In the genomic region with DNA sequence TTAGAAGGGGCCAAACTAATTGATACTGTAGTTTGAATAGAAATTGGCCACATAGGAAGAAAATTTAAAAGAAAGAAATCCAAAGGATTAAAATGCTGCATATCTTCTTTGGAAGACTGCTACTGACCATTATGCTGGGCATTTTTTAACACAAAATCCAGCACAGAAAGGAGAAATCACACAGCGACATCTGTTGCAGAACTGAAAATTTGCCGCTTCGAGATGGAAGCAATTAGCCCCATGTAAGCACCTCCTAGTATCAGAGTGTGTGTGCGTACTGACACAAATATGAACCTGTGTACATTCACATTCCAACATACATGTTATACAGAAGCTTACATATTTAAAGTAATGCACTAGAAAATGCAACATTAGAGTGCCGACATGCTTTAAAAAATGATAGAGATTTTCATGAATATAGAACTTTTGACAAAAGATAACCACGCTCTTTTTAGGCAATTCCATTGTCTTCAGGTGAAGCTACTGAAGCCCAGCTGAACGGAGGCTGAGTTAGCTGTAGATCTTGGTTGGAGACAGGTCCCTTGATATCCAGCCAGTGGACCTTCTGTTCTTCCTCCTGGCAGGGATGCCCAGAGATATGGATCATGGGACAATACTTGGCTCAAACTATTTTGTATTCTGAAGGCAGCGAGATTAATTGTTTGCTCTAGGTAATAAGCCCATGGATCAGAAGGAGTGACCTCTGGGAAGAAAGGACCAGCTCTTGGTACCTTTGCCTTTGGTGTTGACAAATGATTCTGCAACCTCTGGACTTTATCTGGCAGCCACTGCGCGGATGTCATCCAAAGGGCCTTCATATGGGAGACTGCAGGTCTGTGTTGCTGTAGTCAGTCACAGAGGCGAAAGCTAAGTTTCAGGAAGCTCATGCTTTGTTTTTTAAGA, we compare ENCODE assay signal across 18 mouse cellular contexts. TPM values are rescaled to one million over a fixed set of nuclear protein-coding genes. Genes with fewer than 3 reads are reported as not detected.
A peak's percentile ranks its signal among the peaks of the same experiment; 100 is the strongest.
DNase-seq lines count a peak whose midpoint lies in the region; ATAC-seq and TF ChIP-seq lines count a peak whose summit lies in the region.
"Had no signal": no experiment of that assay in that cellular context is flagged by ENCODE, and none has a peak within 500 bp of the region (broad histone marks: within the 10 kb centered on the region; RNA-seq: fewer than 3 reads in every experiment).

No protein-coding gene starts in this region.

- H3K4me3 ChIP-seq in liver, adult 2 months (ENCODE audit: insufficient read depth, low read depth, low read length), result no peak overlapping the region
- no peak overlapping the region for H3K4me3 ChIP-seq in liver, embryonic 12.5 days
- no peak overlapping the region for H3K4me3 ChIP-seq in hindbrain, embryonic 16.5 days (ENCODE audit: low read length)
- H3K4me3 ChIP-seq: heart, embryonic 15.5 days; limb, embryonic 12.5 days had no signal

- H3K36me3 ChIP-seq in liver, adult 2 months (ENCODE audit: control insufficient read depth, insufficient read depth, low read length), result no peaks in the 10 kb centered on the region
- no peaks in the 10 kb centered on the region for H3K36me3 ChIP-seq in liver, embryonic 12.5 days
- 0 out of 2 replicates have a peak, but pooled peaks cover 2% of the 10 kb centered on the region for H3K36me3 ChIP-seq in hindbrain, embryonic 16.5 days (ENCODE audit: control insufficient read depth, insufficient read depth, low read length)
- H3K36me3 ChIP-seq: heart, embryonic 15.5 days; limb, embryonic 12.5 days had no signal

- 66% methylated on average over 11 of the region's 11 CpGs for WGBS in liver, adult 2 months
- WGBS in liver, embryonic 12.5 days (ENCODE audit: insufficient replicate concordance), result 73% methylated on average over 11 of the region's 11 CpGs
- WGBS in hindbrain, embryonic 16.5 days, result 78% methylated on average over 11 of the region's 11 CpGs

- no peak for TF ChIP-seq CTCF in liver, adult 2 months (IDR thresholded peaks at IDR 0.05; ENCODE audit: low read depth, low read length)

- no peak for TF ChIP-seq POLR2A in liver, adult 2 months (IDR thresholded peaks at IDR 0.05; ENCODE audit: extremely low read depth, insufficient read depth, low read length)

- no peak overlapping the region for H3K27ac ChIP-seq in liver, adult 2 months (replicated peaks; ENCODE audit: insufficient read depth, low read depth, low read length)
- H3K27ac ChIP-seq in liver, embryonic 12.5 days, result no peak overlapping the region
- H3K27ac ChIP-seq in hindbrain, embryonic 16.5 days (ENCODE audit: low read depth, low read length), result no peak overlapping the region
- H3K27ac ChIP-seq: heart, embryonic 15.5 days; limb, embryonic 12.5 days; macrophage had no signal

- H3K79me2 ChIP-seq in liver, adult 2 months (ENCODE audit: control insufficient read depth, insufficient read depth, low read length), result peaks cover 3% of the 10 kb centered on the region; the same call in 1 of the 2 replicates

- DNase-seq in cerebellum, adult 11-12 months, result peak; percentile 40
- peak; percentile 87 for DNase-seq in liver, adult 2 months (ENCODE audit: extremely low read depth, low read depth, low spot score)
- DNase-seq in cerebellum, adult 8-10 months, result peak; percentile 27
- DNase-seq in layer of hippocampus, adult 11-12 months (ENCODE audit: low spot score), result no peak
- DNase-seq in heart, adult 9 months (ENCODE audit: low spot score in 2 of 2), result no peak
- DNase-seq: adrenal gland, postnatal 25 days; heart, adult 11 months; kidney, adult 8-10 months; kidney, postnatal 4 days; lung, adult 18-20 months; thymus, postnatal 14 days had no signal

- no peak for ATAC-seq in cerebellum, adult (ENCODE audit: insufficient number of reproducible peaks, low FRiP score, low TSS enrichment)
- no peak for ATAC-seq in liver, embryonic 12.5 days
- ATAC-seq in hindbrain, embryonic 16.5 days, result no peak

- no peak overlapping the region for H3K9ac ChIP-seq in liver, adult 2 months (ENCODE audit: low read depth, low read length)
- H3K9ac ChIP-seq in liver, embryonic 12.5 days, result no peak overlapping the region
- no peak overlapping the region for H3K9ac ChIP-seq in hindbrain, embryonic 16.5 days (ENCODE audit: low read depth, low read length)
- H3K9ac ChIP-seq: heart, embryonic 15.5 days; limb, embryonic 12.5 days had no signal

- no peak overlapping the region for H3K4me2 ChIP-seq in liver, embryonic 12.5 days
- H3K4me2 ChIP-seq in hindbrain, embryonic 16.5 days (ENCODE audit: low read length), result peak overlapping the region; percentile 6; the same call in 1 of the 2 replicates
- H3K4me2 ChIP-seq: heart, embryonic 15.5 days had no signal

- peaks cover 5% of the 10 kb centered on the region for H3K4me1 ChIP-seq in liver, adult 2 months (ENCODE audit: control insufficient read depth, insufficient read depth, low read length)
- peaks cover 21% of the 10 kb centered on the region for H3K4me1 ChIP-seq in liver, embryonic 12.5 days
- peaks cover 9% of the 10 kb centered on the region for H3K4me1 ChIP-seq in hindbrain, embryonic 16.5 days (ENCODE audit: control insufficient read depth, insufficient read depth, low read depth, low read length)

- H3K9me3 ChIP-seq in liver, embryonic 12.5 days (replicated peaks), result no peaks in the 10 kb centered on the region
- no peaks in the 10 kb centered on the region for H3K9me3 ChIP-seq in hindbrain, embryonic 16.5 days (ENCODE audit: control insufficient read depth, low read length)
- H3K9me3 ChIP-seq: heart, embryonic 15.5 days; limb, embryonic 12.5 days had no signal

- H3K27me3 ChIP-seq in liver, adult 2 months (ENCODE audit: control insufficient read depth, insufficient read depth, low read length), result no peaks in the 10 kb centered on the region
- H3K27me3 ChIP-seq in liver, embryonic 12.5 days (replicated peaks), result peaks cover 79% of the 10 kb centered on the region
- H3K27me3 ChIP-seq in hindbrain, embryonic 16.5 days (replicated peaks; ENCODE audit: control insufficient read depth, insufficient read depth, low read length), result no peaks in the 10 kb centered on the region
- H3K27me3 ChIP-seq: CH12.LX had no signal

RNA-seq across cellular contexts. Expression of a gene that starts 4.9 kb away (rescaled TPM):
- 21.4 and 26.8 TPM in 2 replicates for total RNA-seq in liver, adult 2 months (2014; rRNA removed)
- polyA plus RNA-seq in liver, adult 2 months (2012; rRNA removed), result 12.5 and 14.8 TPM in 2 replicates
- polyA plus RNA-seq in liver, embryonic 12.5 days (2016; fragmentation: Nextera tagmentation; extraction: Ambion mirVana), result 10.1 and 10.4 TPM in 2 replicates
- 218 and 226 TPM in 2 replicates for polyA plus RNA-seq in hindbrain, embryonic 16.5 days (2015; fragmentation: Nextera tagmentation; extraction: Ambion mirVana)
- total RNA-seq: CH12.LX had no signal

Comparison
In these comparisons a context has a peak if more than half of its experiments do, and no peak if none do; other contexts are left out.
1. DNase-seq: peak in cerebellum, adult 11-12 months (single experiment), liver, adult 2 months (single experiment) and cerebellum, adult 8-10 months (single experiment); none in layer of hippocampus, adult 11-12 months (single experiment) and heart, adult 9 months (0 of 2).
2. RNA of a gene that starts 4.9 kb away (polyA plus RNA-seq): 218 to 226 TPM in hindbrain, embryonic 16.5 days; 12.5 to 14.8 TPM in liver, adult 2 months and 10.1 to 10.4 TPM in liver, embryonic 12.5 days; every median in the first group is over 10 times any median in the second.